Mouse (Mus musculus): Measurements from ENCODE around the gene B3galt5.
"Not testable (repeated sequence)": the region's sequence is repeated elsewhere in the genome, so short reads cannot be mapped to it uniquely, and the experiment has no call there.

Gene B3galt5

DNA sequence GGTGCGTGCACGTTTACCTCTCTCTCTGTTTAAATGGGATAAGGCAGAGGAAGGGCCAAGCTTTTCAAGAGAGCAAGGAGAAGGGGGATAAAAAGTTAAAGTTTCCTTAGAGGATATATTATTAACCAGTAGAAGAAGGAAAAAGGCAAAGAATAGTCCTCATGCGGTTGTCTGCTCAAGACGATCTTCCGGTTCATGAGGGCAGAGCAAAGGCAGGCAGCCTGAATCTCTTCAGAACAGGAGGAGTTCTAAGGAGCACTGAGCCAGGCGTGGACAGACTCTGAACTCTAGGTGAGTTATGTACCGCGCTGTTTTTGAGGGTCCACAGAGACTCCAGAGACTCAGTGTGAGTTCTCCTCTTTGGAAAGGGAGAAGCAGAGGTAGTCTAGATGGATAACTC is 22.8 kb downstream of the B3galt5 start:
- no peak for DNase-seq (ENCODE audit: low read depth, low spot score)

DNA sequence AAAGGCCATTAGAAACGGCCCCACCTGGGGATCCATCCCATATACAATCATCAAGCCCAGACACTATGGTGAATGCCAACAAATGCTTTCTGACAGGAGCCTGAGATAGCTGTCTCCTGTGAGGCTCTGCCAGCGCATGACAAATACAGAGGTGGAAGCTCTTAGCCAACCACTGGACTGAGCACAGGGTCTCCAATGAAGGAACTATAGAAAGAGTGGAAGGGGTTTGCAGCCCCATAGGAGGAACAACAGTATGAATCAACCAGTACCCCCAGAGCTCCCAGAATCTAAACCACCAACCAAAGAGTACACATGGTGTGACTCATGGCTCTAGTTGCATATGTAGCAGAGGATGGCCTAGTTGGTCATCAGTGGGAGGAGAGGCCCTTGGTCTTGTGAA is 36.1 kb downstream of the B3galt5 start:
- no peak for DNase-seq (ENCODE audit: low read depth, low spot score)

DNA sequence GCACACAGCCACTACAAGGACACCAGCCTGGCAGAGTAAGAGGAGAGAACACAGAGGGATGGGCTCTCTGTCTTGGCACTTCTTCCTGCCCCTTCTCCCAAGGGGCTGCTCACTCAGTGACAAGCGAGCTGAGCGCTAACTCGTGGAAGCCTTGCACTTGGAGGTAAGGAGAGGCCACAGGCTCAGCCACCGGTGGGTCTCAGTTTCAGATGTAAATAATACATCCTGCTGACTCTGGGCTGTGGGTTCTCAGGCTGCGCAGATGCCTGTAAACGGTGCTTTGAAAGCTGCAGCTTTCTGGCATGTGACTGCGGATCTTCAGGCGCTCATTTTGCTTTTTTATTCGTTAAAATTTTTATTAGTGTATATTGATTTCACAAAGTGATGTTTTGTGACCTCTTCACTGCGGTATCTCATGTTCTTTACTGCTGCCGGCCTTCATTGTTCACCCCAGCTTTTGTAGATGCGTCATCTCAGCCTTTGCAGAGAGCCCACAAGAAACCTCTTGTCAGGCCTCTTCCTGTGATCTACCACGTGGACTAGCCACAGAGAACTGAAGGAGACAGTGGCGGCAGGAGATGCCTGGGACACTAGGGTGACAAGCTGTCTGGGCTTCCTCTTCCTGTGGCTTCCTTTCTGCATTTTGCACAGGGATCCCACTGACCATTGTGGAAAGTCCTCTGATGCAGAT is 37.5 kb downstream of the B3galt5 start:
- no peak for DNase-seq (ENCODE audit: low read depth, low spot score)

DNA sequence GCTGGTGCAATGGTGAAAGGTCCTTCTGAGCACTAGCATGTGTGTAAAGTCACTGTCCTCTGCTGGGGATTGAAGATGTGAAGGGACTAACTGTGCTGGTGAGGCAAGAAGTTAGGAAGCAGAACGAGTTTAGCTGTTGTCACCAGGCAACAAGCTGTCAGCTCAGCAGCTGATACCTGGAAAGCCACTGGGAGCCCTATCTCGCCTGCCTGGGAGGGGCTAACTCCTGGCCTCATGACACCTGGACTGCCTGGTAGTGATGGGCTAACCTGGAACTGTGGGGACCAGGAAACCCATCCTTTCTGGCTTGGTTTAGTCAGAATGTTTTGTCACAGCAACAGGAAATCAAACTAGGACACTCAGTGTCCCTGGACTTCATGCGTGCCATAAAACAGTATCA is 41.0 kb downstream of the B3galt5 start:
- DNase-seq (ENCODE audit: low read depth, low spot score), result no peak

DNA sequence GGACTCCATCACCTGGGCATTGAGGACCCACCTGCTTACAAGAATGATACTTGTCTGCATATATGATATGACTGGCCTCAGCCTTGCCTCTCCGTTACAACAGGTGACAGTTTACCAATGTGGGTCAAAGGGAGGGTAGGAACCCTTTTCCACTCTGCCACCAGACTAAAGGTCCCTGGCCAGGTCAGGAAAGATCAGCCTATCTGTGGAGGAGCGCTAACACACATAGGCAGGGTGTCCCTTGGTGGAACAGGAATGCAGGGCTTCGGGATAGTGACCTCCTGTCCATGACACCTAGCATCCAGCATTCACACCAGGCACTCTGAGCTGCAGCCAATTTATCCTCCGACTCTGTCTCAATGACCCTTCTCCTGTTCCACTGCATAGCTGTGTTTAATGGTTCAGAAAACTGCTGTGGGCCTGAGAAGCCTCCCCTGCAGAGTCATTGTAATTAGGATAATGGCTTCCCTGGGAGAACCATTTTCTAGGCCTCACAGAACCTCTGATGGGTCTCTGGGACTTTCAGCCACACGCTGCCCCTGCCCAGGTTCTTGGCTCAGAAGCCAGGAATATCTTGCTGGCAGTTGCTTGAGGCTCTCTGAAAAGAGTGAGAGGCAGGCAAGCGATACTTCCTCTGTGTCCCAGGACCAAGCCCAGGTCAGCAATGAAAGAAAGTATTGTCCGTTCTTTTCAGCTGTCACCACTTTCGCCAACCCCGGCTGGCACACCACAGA is 43.1 kb downstream of the B3galt5 start:
- DNase-seq (ENCODE audit: low read depth, low spot score), result no peak

DNA sequence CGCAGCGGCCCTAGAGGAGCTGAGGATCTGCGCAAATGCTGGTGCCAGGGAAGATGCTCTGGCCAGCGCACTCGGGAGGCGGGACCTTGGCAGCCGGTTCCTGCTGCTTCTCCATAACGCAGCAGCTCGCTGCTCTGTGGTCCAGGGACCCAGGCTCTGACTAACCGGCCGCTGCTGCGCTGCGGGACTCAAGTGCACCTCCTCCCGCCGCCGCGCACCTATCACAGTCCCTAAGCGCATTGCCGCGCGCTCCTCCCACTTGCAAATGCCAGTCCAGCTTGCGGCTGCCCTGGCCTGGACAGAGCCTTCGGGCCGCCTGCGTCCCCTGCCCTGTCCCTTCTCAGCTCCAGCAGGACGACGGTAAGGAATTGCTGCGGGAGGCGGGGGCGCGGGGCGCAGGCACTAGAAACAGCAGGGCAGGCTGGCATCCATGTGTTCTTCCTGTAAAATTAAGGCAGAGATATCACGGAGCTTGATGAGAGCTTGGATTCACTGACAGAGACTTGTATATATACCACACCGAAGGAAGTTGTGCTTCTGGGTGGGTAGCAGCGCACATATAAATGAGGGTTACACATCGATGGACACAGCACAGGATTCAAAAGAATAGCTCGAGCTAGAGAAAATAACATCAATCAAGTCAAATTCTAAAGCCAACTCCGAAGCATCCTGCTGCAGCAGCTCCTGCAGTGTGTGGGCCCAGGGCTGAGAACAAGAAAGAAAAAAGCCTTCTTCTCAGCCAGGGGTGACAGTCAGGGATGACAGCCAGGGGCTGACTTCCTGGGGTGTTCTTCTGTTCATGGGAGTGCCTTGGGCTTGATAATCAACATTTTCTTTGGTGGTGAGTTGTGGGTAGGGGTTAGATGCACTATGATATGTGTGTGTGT is 45.4 kb downstream of the B3galt5 start:
- DNase-seq (ENCODE audit: low read depth, low spot score), result no peak

DNA sequence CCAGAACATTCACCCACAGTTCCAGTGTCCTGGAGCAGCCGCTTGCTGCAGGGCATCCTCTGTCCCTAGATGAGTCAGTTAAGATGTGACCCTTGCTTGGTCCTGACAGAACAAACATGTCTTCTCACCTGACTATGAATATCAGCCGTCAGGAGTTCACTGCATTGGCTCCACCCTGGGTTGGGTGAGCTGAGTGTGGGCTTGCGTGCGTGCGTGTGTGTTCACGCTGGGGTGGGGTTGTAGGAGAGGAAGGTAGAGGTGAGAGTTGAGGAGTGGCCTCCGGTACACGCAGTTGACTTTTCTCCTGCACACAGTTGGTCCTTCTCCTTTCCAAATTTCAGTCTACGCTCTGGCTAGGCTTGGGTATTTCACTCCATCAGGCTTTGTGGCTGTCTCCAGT is 47.0 kb downstream of the B3galt5 start:
- no peak for DNase-seq (ENCODE audit: low read depth, low spot score)

DNA sequence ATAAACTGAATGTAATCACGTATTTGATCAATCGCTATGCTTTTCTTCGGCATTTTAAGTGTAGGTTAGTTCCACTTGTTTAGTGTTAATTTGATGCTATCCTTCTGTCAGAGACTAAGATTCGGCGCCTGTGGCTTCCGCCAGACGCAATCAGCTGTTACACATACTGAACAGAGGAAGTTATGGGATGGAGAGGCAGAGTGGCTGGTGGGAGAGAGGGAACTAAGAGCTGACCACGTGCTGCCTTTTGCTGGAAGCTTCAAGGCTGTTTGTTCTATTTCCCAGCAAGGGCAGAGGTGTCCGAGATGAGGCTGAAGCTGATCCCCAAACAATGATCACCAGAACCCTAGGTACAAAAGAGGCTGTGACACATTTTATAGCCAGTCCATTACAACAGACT is 56.3 kb downstream of the B3galt5 start:
- DNase-seq (ENCODE audit: low read depth, low spot score), result no peak

DNA sequence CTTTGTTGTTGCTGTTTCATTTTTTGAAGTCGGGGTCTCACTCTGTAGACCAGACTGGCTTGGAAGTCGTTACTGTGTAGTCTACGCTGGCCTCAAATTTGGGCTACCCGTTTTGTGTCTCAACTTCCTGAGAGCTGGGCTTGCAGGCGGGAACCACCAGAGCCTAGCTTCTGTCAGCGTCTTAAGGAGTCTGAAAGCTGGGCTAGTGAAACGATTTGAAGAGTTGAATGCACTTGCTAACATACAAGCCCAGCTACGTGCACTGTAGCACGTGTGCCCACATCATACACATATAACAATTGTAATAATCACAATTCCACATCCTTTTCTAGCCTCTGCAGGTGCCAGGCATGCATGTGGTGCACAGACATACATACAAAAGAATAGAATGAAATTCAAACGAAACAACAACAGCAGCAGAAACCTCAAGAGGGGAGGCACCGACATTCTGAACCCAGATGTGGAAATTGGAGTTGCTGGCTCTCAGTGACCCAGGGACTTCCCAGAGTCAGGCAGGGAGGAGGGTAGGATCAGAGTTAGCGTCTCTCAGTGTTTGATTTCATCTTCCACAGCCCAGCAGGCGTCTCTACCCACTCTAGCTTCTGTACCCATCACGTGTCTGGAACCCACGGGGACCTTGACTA is 57.1 kb downstream of the B3galt5 start:
- DNase-seq (ENCODE audit: low read depth, low spot score), result no peak

DNA sequence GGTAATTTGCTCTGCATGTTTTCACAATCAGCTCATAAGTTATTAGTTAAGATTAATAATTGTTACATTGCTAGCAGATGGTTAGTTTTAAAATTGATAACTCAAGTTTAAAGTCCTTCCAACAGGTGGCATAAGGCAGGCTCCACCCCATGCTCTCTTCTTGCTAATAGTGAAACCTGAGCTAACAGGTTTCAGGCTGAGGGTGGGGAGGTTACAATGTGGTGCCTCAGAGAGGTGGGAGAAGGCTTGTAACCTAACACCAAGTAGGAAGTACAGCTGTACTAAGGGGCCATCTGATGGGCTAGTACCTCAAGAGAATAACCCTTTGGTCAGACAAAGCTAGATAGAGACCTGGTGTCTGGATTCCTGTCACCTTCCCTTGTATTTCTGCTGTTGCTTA is 62.5 kb downstream of the B3galt5 start:
- no peak for DNase-seq (ENCODE audit: low read depth, low spot score)

DNA sequence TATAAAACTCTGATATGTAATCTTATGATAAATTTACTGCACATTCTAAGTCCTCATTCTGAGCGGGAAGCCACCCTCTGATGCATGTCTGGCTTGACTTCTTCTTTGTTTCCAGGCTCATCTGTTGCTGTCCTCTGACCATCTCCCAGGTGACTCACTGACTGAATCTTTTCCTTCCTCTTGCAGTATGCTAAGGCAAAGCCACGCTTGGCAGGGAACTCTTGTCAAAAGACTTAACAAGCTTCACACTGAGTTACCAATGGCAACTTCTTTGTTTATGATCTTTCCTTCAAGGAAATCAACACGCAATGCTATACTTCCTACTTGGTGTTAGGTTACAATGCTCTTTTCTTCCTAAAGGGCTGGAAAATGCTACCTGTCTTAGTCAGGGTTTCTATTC is 63.0 kb downstream of the B3galt5 start:
- no peak for DNase-seq (ENCODE audit: low read depth, low spot score)

DNA sequence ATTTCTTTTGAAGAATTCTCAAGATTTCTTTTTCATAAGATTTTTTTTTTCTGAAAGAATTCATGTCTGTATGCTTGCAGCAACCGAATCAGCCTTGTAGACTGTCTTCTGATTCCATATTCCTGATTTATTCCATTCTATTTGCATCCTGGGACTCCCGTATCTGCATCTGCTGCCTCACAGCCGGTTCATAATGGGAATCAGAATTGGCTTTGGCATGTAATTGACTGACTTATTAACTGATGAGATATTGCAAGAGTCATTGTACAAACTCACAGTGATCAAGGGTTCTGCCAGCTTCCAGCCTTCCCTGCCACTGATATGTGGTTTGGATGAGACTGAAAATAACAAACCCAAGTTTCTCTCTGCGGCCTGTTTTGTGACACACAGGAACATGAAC is 67.8 kb downstream of the B3galt5 start:
- DNase-seq (ENCODE audit: low read depth, low spot score), result no peak

DNA sequence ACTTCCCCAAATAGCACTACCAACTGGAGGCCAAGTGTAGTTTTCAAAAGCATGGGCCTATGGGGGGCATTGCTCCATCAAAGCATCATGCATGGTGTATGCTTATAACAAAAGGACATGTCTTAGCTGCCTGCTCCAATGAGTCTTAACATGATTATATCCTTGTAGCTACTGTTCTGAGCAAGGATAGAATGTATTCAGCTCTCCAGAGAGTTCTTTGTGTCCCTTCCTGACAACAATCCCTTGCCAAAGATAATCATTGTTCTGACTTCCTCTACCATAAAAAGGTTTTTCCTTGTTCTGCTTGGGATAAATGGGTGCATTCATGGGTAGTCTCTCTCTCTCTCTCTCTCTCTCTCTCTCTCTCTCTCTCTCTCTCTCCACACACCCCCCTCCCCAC is 68.8 kb downstream of the B3galt5 start:
- DNase-seq (ENCODE audit: low read depth, low spot score), result no peak

DNA sequence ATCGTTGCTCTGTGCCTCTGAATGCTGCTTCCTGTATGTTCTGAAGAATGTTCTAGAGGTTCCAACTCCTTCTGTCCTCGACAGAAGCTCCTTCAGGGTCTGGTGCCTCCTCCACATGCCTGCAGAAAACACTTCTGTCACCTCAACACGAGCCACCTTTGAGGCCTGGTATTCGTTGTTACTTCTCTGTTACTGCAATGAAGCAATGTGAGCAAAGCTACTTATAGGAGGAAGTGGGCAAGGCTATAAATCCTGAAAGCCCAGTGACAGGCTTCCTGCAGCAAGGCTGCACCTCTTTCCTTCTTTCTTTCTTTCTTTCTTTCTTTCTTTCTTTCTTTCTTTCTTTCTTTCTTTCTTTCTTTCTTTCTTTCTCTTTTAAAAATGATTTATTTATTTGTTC is 71.3 kb downstream of the B3galt5 start:
- DNase-seq (ENCODE audit: low read depth, low spot score), result no peak

DNA sequence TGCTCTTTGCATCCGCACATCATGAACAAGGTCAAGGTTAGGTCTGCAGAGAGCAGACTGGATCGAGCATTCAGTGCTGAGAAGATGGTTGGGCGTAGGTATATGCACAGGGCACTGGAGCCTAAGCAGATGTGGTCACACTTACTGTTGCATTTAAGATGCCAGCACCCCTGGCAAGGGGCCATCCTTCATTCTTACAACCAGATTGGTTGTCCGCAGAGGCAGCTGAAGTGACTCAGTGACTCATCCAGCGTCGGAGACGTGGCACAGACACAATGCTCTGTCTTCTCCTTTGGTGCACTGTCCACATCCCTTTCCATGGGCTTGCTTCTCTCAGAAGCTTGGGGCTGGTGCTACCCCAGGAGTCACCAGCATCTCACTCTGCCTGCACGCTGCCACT is 82.2 kb downstream of the B3galt5 start:
- DNase-seq (ENCODE audit: low read depth, low spot score), result peak; percentile 18

DNA sequence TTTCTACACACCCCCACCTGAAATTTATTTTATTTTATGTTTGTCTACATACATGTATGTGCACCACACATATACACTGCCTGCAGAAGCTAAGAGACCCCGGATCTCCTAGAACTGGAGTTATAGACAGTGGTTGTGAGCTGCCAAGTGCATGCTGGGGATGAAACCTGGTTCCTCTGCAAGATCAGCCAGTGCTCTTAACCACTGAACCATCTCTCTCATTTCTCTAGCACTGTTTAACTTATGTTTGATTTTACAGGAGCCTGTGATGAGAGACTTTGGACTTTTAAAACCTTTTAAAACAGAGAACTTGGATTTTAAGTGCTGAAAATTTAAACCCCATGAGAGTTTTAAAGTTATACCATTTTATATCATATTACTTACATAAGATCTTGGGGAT is 87.1 kb downstream of the B3galt5 start:
- DNase-seq (ENCODE audit: low read depth, low spot score), result no peak

DNA sequence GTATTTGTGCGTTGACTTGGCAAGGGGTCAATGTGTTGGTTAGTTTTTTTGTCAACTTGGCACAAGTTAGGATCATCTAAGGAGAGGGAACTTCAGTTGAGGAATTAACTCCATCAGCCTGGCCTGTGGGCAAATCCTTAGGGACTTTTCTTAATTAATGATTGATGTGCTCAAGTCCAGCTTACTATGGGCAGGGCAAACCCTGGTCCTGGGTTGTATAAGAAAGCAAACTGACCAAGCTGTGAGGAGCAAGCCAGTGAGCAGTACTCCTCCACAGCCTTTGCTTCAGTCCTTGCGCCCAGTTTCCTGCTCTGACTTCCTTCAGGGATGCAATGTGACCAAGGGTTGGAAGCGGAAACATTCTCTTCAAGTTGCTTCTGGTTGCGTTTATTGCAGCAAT is 87.6 kb downstream of the B3galt5 start:
- no peak for DNase-seq (ENCODE audit: low read depth, low spot score)

DNA sequence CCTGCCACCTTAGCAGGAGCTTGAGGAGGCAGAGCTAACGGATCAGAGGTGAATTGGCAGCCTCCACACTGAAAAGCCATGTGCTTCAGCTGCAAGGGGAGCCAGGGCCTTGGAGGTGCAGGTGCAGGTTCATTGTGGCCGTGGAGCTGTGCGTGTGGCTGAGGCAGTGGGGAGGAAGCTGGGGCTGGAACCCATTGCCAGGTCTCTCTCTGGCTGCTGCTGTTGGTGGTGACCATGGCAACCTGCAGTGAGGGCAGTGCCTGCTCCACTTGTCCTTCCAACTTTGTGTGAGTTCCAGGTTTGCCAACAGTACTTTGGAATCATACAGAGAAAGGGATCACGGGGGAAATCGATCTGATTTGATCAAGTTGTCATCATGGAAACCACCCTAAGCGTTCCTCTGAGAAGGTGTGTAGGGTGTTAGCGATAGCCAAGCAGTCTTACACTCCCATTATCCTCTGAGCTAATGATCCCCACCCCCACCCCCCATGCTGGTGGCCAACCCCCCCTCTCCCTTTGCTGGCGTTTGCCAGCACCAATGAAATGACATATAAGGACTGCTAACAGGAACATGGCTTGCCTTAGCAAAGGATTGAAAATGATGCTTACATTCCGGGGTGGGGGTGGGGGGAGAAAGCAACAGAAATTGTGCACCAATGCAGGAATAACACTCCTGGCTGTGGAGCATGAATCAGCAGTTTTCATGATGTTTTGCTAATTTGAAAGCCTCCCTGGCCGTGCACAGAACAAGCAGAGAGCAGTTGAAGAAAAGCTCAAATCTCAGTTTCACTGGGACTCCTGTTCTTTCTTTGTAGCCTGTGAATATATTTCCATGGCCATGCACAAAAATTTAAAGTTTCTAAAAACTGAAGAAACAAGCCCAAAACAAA is 90.8 kb downstream of the B3galt5 start:
- no peak for DNase-seq (ENCODE audit: low read depth, low spot score)

DNA sequence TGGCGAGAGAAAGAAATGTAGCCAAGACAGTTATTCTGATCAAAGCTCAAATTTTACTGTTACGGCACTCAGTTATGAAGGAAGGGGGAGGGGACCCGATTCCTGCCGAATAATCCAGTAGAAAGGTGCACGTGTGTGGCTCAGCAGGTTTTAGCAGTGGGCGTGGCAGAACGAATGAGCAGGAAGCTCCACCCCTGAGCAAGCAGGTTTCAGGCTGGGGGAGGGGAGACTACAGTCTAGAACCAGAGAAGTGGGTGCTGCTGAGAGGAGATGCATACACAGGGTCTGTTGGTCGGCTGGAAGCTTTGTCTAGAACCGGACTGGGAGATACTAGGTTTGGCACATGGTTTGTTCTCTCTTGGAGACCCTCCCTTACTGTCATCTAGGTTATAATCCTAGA is 91.7 kb downstream of the B3galt5 start:
- DNase-seq (ENCODE audit: low read depth, low spot score), result not testable (repeated sequence)

DNA sequence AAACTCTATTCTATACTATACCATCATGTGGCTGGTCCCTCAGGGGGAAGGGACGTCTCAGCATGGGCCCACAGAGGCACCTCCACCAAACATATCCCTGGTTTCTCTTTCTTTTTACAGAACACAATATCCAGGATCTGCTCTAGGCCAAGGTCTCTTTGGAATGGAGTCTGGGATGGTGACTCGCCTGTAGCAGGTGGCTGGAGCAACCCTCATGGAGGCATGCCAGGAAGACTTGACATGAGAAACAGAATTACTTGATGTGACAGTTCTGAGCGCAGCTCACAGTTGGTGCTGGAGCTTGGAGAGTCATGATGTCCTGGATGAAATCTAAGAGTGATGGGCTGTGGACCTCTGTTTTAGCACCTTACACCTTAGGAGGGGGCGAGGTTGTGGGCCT is 104.0 kb downstream of the B3galt5 start:
- no peak for DNase-seq (ENCODE audit: low read depth, low spot score)

DNA sequence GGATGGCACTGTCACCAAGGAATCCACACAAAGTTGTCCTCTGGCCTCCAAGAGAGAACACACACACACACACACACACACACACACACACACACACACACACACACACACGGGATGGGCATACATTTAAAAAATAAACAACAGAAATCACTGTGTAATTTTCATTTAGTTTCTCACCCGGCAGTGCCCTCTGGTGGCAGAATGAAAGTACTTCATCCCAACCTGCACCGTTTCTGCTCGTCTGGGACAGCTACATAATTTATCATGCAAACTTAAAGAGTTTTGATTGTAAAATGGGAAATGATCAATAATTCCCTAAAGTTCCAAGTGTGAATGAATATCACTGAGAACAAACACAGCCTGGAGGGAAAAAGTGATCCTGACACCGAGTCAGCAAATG is 105.7 kb downstream of the B3galt5 start:
- peak; percentile 75 for DNase-seq (ENCODE audit: low read depth, low spot score)

All from 3T3-L1 (cell line).